Mouse (Mus musculus): ENCODE measurements around the gene Cdkn2d. TPM values are rescaled to one million over a fixed set of nuclear protein-coding genes. Genes with fewer than 3 reads are reported as not detected.
A peak's percentile ranks its signal among the peaks of the same experiment; 100 is the strongest.
"Not testable (repeated sequence)": the region's sequence is repeated elsewhere in the genome, so short reads cannot be mapped to it uniquely, and the experiment has no call there.

The Cdkn2d gene
- polyA plus RNA-seq, 1 experiment from 2014 or later = 55.3 TPM

- H3K27ac ChIP-seq = no peak overlapping the region
- H3K9me3 ChIP-seq = no peaks in the 10 kb centered on the region
- no peak for ATAC-seq (ENCODE audit: insufficient number of reproducible peaks, low FRiP score, low TSS enrichment, low read depth)
- no peak overlapping the region for H3K4me2 ChIP-seq
- H3K27me3 ChIP-seq = no peaks in the 10 kb centered on the region
- H3K36me3 ChIP-seq = peaks cover 97% of the 10 kb centered on the region
- no peaks in the 10 kb centered on the region for H3K4me1 ChIP-seq
- H3K4me3 ChIP-seq = no peak overlapping the region
- no peak overlapping the region for H3K9ac ChIP-seq
- 85% methylated on average over 8 of the region's 8 CpGs for WGBS
These were observed 18.1 kb downstream of the Cdkn2d start for GRCm38 (mm10) chr9:21273094-21273493.

- no peak overlapping the region for H3K4me3 ChIP-seq
- no peak for ATAC-seq (ENCODE audit: insufficient number of reproducible peaks, low FRiP score, low TSS enrichment, low read depth)
- WGBS = 90% methylated on average over 9 of the region's 9 CpGs
- no peak overlapping the region for H3K27ac ChIP-seq
- H3K9ac ChIP-seq = no peak overlapping the region
- no peaks in the 10 kb centered on the region for H3K27me3 ChIP-seq
- no peak overlapping the region for H3K4me2 ChIP-seq
- H3K4me1 ChIP-seq = no peaks in the 10 kb centered on the region
- no peaks in the 10 kb centered on the region for H3K9me3 ChIP-seq
- H3K36me3 ChIP-seq = peaks cover 95% of the 10 kb centered on the region
These were observed 18.8 kb downstream of the Cdkn2d start for GRCm38 (mm10) chr9:21272391-21272790.

GRCm38 (mm10) chr9:21269590-21269989 is 21.6 kb downstream of the Cdkn2d start:
- peaks cover 20% of the 10 kb centered on the region for H3K4me1 ChIP-seq
- not testable (repeated sequence) for H3K27ac ChIP-seq; H3K9ac ChIP-seq; ATAC-seq (ENCODE audit: insufficient number of reproducible peaks, low FRiP score, low TSS enrichment, low read depth); H3K27me3 ChIP-seq; H3K9me3 ChIP-seq; H3K4me3 ChIP-seq; H3K4me2 ChIP-seq
- 68% methylated on average over 5 of the region's 5 CpGs for WGBS
- peaks cover 74% of the 10 kb centered on the region for H3K36me3 ChIP-seq

GRCm38 (mm10) chr9:21268305-21268704 is 22.9 kb downstream of the Cdkn2d start:
- Histone ChIP-seq H3K4me1 (peaks cover 25% of the 10 kb centered on the region), H3K36me3 (peaks cover 61% of the 10 kb centered on the region), H3K4me2 (no peak overlapping the region), H3K9me3 (no peaks in the 10 kb centered on the region), H3K9ac (no peak overlapping the region), H3K4me3 (no peak overlapping the region), H3K27me3 (no peaks in the 10 kb centered on the region), H3K27ac (no peak overlapping the region)
- ATAC-seq (ENCODE audit: insufficient number of reproducible peaks, low FRiP score, low TSS enrichment, low read depth) = no peak
- WGBS = 90% methylated on average over 16 of the region's 16 CpGs

- H3K36me3 ChIP-seq = peaks cover 47% of the 10 kb centered on the region
- no peak overlapping the region for H3K9ac ChIP-seq
- no peaks in the 10 kb centered on the region for H3K9me3 ChIP-seq
- no peaks in the 10 kb centered on the region for H3K27me3 ChIP-seq
- H3K4me1 ChIP-seq = peaks cover 25% of the 10 kb centered on the region
- no peak overlapping the region for H3K27ac ChIP-seq
- no peak overlapping the region for H3K4me2 ChIP-seq
- ATAC-seq (ENCODE audit: insufficient number of reproducible peaks, low FRiP score, low TSS enrichment, low read depth) = no peak
- 90% methylated on average over 5 of the region's 5 CpGs for WGBS
- H3K4me3 ChIP-seq = no peak overlapping the region
These were observed 24.3 kb downstream of the Cdkn2d start for GRCm38 (mm10) chr9:21266889-21267288.

- WGBS = 5% methylated on average over 11 of the region's 11 CpGs
These were observed 25.6 kb downstream of the Cdkn2d start for GRCm38 (mm10) chr9:21265611-21266010.

GRCm38 (mm10) chr9:21265000-21265561 is 26.1 kb downstream of the Cdkn2d start, which contains the start of gene Atg4d:
Atg4d (plus strand) TSS chr9:21265293.
- peak; percentile 98 for ATAC-seq (ENCODE audit: insufficient number of reproducible peaks, low FRiP score, low TSS enrichment, low read depth)
- Histone ChIP-seq H3K27me3 (no peaks in the 10 kb centered on the region), H3K9ac (peak within 1 kb of the TSS; percentile 82), H3K4me3 (peak within 1 kb of the TSS; percentile 95), H3K9me3 (no peaks in the 10 kb centered on the region), H3K27ac (peak within 1 kb of the TSS; percentile 90), H3K4me2 (peak within 1 kb of the TSS; percentile 81), H3K36me3 (peaks cover 29% of the 10 kb centered on the region), H3K4me1 (peaks cover 25% of the 10 kb centered on the region)
- WGBS = under 1% methylated on average over 49 of the region's 49 CpGs

More at GRCm38 (mm10) chr9:21265611-21266010, 25.6 kb downstream of the Cdkn2d start:
- H3K9me3 ChIP-seq = no peaks in the 10 kb centered on the region
- peak overlapping the region; percentile 81 for H3K4me2 ChIP-seq
- H3K27ac ChIP-seq = peak overlapping the region; percentile 90
- ATAC-seq (ENCODE audit: insufficient number of reproducible peaks, low FRiP score, low TSS enrichment, low read depth) = no peak
- peaks cover 25% of the 10 kb centered on the region for H3K4me1 ChIP-seq
- H3K36me3 ChIP-seq = peaks cover 34% of the 10 kb centered on the region
- H3K4me3 ChIP-seq = peak overlapping the region; percentile 95
- H3K9ac ChIP-seq = peak overlapping the region; percentile 82
- H3K27me3 ChIP-seq = no peaks in the 10 kb centered on the region

GRCm38 (mm10) chr9:21264272-21264999 is 26.8 kb downstream of the Cdkn2d start:
- H3K9me3 ChIP-seq = no peaks in the 10 kb centered on the region
- peak; percentile 49; the same call in 1 of the 2 replicates for ATAC-seq (ENCODE audit: insufficient number of reproducible peaks, low FRiP score, low TSS enrichment, low read depth)
- H3K36me3 ChIP-seq = peaks cover 24% of the 10 kb centered on the region

GRCm38 (mm10) chr9:21261831-21262230 is 29.4 kb downstream of the Cdkn2d start:
- H3K27me3 ChIP-seq = no peaks in the 10 kb centered on the region

More at GRCm38 (mm10) chr9:21264272-21264999, 26.8 kb downstream of the Cdkn2d start:
- Histone ChIP-seq H3K4me3 (peak overlapping the region; percentile 95), H3K4me1 (peaks cover 25% of the 10 kb centered on the region), H3K27ac (peak overlapping the region; percentile 90), H3K4me2 (peak overlapping the region; percentile 81), H3K9ac (peak overlapping the region; percentile 40; the same call in 1 of the 2 replicates), H3K27me3 (no peaks in the 10 kb centered on the region)
- WGBS = 15% methylated on average over 17 of the region's 17 CpGs

GRCm38 (mm10) chr9:21260491-21261040 is 30.6 kb downstream of the Cdkn2d start:
- H3K9me3 ChIP-seq = no peaks in the 10 kb centered on the region
- H3K4me3 ChIP-seq = no peak overlapping the region
- no peaks in the 10 kb centered on the region for H3K27me3 ChIP-seq
- no peak overlapping the region for H3K9ac ChIP-seq
- peaks cover 10% of the 10 kb centered on the region for H3K4me1 ChIP-seq
- no peaks in the 10 kb centered on the region for H3K36me3 ChIP-seq
- H3K4me2 ChIP-seq = no peak overlapping the region
- 65% methylated on average over 6 of the region's 6 CpGs for WGBS
- H3K27ac ChIP-seq = no peak overlapping the region
- ATAC-seq (ENCODE audit: insufficient number of reproducible peaks, low FRiP score, low TSS enrichment, low read depth) = no peak

More at GRCm38 (mm10) chr9:21261831-21262230, 29.4 kb downstream of the Cdkn2d start:
- no peaks in the 10 kb centered on the region for H3K9me3 ChIP-seq
- peaks cover 23% of the 10 kb centered on the region for H3K4me1 ChIP-seq
- WGBS = 59% methylated on average over 2 of the region's 2 CpGs
- H3K4me3 ChIP-seq = no peak overlapping the region
- no peak overlapping the region for H3K4me2 ChIP-seq
- H3K9ac ChIP-seq = no peak overlapping the region
- ATAC-seq (ENCODE audit: insufficient number of reproducible peaks, low FRiP score, low TSS enrichment, low read depth) = no peak
- 0 out of 2 replicates have a peak, but pooled peaks cover 2% of the 10 kb centered on the region for H3K36me3 ChIP-seq
- H3K27ac ChIP-seq = no peak overlapping the region

- H3K9ac ChIP-seq; H3K27ac ChIP-seq; H3K36me3 ChIP-seq; H3K27me3 ChIP-seq; ATAC-seq (ENCODE audit: insufficient number of reproducible peaks, low FRiP score, low TSS enrichment, low read depth); H3K4me1 ChIP-seq; H3K4me2 ChIP-seq; H3K9me3 ChIP-seq; H3K4me3 ChIP-seq: not testable (repeated sequence)
- 81% methylated on average over 4 of the region's 4 CpGs for WGBS
These were observed 34.9 kb downstream of the Cdkn2d start for GRCm38 (mm10) chr9:21256349-21256748.

GRCm38 (mm10) chr9:21254690-21255089 is 36.5 kb downstream of the Cdkn2d start:
- peaks cover 19% of the 10 kb centered on the region for H3K27me3 ChIP-seq
- H3K4me3 ChIP-seq = no peak overlapping the region
- H3K27ac ChIP-seq = no peak overlapping the region
- H3K4me2 ChIP-seq = no peak overlapping the region
- H3K9me3 ChIP-seq = no peaks in the 10 kb centered on the region
- peaks cover 2% of the 10 kb centered on the region; the same call in 1 of the 2 replicates for H3K4me1 ChIP-seq
- no peaks in the 10 kb centered on the region for H3K36me3 ChIP-seq
- no peak for ATAC-seq (ENCODE audit: insufficient number of reproducible peaks, low FRiP score, low TSS enrichment, low read depth)
- no peak overlapping the region for H3K9ac ChIP-seq
